Mouse (Mus musculus): ENCODE data around the gene Fam189b. TPM values are rescaled to one million over a fixed set of nuclear protein-coding genes. Genes with fewer than 3 reads are reported as not detected.
"Not testable (repeated sequence)": the region's sequence is repeated elsewhere in the genome, so short reads cannot be mapped to it uniquely, and the experiment has no call there.

The Fam189b gene
- 23.9 and 27.2 TPM in 2 replicates for total RNA-seq (2014; fragmentation: Nextera tagmentation)
- 2.5 and 2.9 TPM in 2 replicates for total RNA-seq (2017)

GRCm38 (mm10) chr3:89183058-89183958 lies at the start of gene Fam189b:
Gene Fam189b, plus strand, starts transcription at chr3:89183143.
- ATAC-seq (replicated peaks; ENCODE audit: poor library complexity, severe bottlenecking): peak; percentile 83

GRCm38 (mm10) chr3:89133752-89134151 lies 49.2 kb upstream of the Fam189b start:
- ATAC-seq (replicated peaks; ENCODE audit: poor library complexity, severe bottlenecking): no peak

GRCm38 (mm10) chr3:89135958-89136357 lies 47.0 kb upstream of the Fam189b start, which contains the start of gene Pklr:
Gene Pklr, plus strand, starts transcription at chr3:89136142.
- ATAC-seq (replicated peaks; ENCODE audit: poor library complexity, severe bottlenecking): no peak

- peak; percentile 79 for ATAC-seq (replicated peaks; ENCODE audit: poor library complexity, severe bottlenecking)
These were observed 46.6 kb upstream of the Fam189b start for GRCm38 (mm10) chr3:89136365-89136764.

DNA sequence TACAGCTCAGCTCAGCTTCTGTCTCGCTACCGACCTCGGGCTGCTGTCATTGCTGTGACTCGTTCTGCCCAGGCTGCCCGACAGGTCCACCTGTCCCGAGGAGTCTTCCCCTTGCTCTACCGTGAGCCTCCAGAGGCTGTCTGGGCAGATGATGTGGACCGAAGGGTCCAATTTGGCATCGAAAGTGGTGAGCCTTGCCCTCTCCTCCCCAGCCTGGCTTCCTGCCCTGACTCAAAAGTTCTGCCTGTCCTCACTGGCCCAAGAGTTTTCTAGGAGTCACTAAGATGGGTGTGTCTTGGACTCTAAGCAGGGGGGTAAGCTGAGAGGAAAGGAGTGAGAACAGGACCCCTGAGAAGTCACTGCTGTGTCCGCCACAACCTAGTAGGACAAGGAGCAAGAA lies 38.1 kb upstream of the Fam189b start:
- ATAC-seq (replicated peaks; ENCODE audit: poor library complexity, severe bottlenecking): no peak

- ATAC-seq (replicated peaks; ENCODE audit: poor library complexity, severe bottlenecking): no peak
These were observed 37.4 kb upstream of the Fam189b start for GRCm38 (mm10) chr3:89145566-89145965.

GRCm38 (mm10) chr3:89147101-89147978 lies 35.6 kb upstream of the Fam189b start:
- peak; percentile 22; the same call in 1 of the 2 replicates for ATAC-seq (replicated peaks; ENCODE audit: poor library complexity, severe bottlenecking)

DNA sequence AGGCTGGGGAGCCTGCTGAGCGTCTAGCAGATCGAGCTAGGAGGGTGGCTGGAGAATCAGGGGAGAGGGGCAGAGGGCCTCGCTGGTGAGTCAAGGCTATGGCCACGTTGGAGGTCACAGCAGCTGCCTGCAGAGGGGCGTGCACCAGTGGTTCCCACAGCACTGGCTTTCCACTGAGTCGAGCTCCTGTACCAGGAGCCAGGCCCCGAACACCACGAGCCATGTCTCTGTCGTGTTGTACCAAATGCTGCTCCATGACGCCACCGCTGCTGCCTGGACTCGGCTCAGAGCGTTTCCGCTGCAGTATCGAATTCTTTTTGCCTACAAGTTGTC lies 35.0 kb upstream of the Fam189b start:
- ATAC-seq (replicated peaks; ENCODE audit: poor library complexity, severe bottlenecking): 0 out of 2 replicates have a peak, but pooled peaks have one; percentile 5

DNA sequence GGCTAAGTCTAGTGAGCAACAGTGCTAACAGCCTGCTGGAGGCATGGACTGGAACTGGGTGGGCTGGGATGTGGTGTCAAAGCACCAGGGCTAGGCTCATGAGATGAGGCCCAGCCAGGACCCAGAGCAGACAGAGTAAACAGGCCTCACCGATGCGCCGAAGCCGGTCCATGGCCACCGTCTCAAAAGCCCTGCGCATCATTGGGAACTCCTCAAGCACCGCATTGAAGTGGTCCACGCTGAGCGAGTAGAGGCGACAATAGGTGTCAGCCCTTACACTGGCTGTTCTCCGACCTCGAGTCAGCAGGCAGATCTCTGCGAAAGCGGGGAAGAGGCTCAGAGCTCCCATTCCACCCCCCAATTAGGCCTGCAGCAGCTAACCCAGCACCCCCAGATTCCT lies 34.4 kb upstream of the Fam189b start:
- no peak for ATAC-seq (replicated peaks; ENCODE audit: poor library complexity, severe bottlenecking)

DNA sequence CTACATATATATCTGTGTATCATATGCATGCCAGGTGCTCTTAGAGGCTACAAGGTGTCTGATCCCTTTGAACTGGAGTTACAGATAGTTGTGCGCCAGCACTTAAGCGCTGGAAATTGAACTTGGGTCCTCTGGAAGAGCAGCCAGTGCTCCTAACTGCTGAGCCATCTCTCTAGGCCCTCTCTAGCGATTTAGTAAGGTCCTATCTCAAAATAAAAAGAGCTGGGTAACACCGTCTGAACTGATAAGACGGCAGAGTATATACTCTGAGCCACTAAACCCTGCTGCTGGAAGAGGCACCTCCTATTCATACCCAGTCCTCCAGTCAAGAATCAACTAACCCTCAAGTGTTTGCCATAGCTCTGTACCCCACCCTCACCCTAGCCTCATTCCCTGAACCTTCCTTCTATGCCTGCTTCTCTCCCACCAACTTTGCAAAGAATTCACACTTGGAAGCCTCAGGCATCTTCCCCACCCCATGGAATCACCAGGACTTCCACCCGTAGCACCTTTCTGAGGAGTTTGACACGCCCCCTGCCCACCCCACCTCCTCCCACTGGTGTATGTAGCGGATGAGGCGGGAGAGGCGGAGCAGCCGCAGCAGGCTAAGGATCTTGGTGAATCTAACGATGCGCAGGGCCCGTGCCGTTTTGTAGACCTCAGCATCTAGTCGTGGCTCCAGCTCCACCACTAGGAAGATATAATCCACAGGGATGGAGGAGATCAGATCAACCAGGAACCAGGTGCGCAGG lies 30.7 kb upstream of the Fam189b start:
- no peak for ATAC-seq (replicated peaks; ENCODE audit: poor library complexity, severe bottlenecking)

DNA sequence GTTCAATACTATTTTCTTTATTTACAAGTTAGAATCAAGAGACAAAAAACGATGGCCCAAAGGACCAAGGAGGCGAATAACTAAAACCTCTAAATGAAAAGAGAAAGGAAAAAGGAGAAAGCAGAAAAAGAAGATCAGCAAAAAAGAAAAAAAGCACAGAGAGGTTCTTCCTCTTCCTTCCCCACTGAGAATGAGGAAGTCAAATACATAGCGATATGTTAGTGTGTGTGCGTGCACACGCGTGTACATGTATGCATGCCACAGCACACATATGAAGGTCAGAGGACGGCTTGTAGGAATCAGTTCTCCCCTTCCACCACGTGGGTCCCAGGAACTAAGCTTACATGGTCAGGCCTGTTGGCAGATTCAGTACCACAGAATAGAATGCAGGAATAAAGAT lies 26.0 kb upstream of the Fam189b start:
- ATAC-seq (replicated peaks; ENCODE audit: poor library complexity, severe bottlenecking): peak; percentile 49

GRCm38 (mm10) chr3:89158651-89159050 lies 24.3 kb upstream of the Fam189b start:
- ATAC-seq (replicated peaks; ENCODE audit: poor library complexity, severe bottlenecking): no peak

DNA sequence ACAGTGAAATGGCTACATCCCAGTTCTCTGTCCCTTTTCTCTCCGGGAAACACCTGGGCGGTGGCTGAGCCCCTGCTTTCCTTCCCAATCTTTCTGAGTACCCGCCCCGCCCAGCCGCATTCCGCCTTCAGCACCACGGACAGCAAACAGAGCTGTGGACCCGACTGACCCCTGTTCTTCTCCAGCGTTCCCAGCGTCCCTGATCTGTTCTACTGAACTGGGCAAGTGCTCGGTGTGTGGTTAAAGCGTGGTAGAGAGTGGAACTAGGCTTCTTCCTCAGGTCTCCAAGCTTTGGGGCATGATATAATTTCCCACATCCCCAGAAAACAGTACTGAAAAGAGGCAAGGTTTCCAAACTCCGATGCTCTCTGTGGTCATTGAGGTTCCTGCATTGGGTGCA lies 23.7 kb upstream of the Fam189b start:
- ATAC-seq (replicated peaks; ENCODE audit: poor library complexity, severe bottlenecking): peak; percentile 75

- ATAC-seq (replicated peaks; ENCODE audit: poor library complexity, severe bottlenecking): peak; percentile 60
These were observed 23.2 kb upstream of the Fam189b start, which contains the start of gene Hcn3 for GRCm38 (mm10) chr3:89159616-89160344. Gene Hcn3, minus strand, starts transcription at chr3:89160196.

DNA sequence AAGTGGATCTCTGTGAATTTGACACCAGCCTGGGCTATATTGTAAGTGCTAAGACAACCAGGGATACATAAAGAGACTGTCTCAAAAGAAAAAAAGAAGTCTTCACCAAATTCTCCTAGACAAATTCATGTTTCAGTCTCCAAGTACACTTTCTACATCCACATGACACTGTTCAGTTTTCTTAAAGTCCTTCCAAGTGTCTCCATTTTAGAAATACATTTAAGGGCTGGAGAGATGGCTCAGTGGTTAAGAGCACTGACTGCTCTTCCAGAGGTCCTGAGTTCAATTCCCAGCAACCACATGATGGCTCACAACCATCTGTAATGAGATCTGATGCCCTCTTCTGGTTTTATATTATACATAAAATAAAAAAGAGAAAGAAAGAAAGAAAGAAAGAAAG lies 21.7 kb upstream of the Fam189b start:
- not testable (repeated sequence) for ATAC-seq (replicated peaks; ENCODE audit: poor library complexity, severe bottlenecking)

GRCm38 (mm10) chr3:89161786-89162185 lies 21.2 kb upstream of the Fam189b start:
- no peak for ATAC-seq (replicated peaks; ENCODE audit: poor library complexity, severe bottlenecking)

GRCm38 (mm10) chr3:89163123-89163522 lies 19.8 kb upstream of the Fam189b start:
- no peak for ATAC-seq (replicated peaks; ENCODE audit: poor library complexity, severe bottlenecking)

DNA sequence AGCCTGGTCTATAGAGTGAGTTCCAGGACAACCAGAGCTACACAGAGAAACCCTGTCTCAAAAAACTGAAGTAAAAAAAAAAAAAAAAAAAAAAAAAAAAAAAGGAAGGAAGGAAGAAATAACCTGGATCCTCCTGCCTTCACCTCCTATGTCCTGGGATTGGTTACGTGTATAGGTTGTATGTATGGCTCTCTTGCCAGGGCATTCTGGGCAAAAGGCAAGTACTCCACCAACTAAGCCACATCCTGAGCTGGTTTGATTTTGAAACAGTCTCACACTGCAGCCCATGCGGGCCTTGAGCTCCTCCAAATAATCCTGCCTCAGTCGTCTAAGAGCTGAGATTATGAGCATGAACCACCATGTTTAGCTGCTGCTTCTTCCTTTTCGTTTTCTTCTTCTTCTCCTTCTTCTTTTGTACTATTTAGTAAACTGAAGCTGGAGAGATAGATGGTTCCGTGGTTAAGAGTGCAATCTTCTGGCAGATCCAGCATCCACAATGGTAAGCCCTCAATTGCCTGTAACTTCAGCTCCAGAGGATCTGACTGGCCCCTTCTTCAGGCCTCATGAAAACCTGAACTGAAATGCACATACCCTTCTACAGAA lies 19.2 kb upstream of the Fam189b start:
- ATAC-seq (replicated peaks; ENCODE audit: poor library complexity, severe bottlenecking): no peak
